Mouse (Mus musculus) left cerebral cortex, adult 8-10 months (tissue): ENCODE measurements at regions not wholly inside any gene's neighbourhood (a gene's known extent, or its start where the extent isn't known, plus 50 kb on each side); places are given as distances from the start of the nearest gene placed in this dataset.

Source experiments
- DNase-seq, 2 experiments: peaks; one replicate each; pipeline ENCODE4 v3.0.0; 2022; ENCODE audit warnings: low spot score in 2 of 2

- DNase-seq = no peak
These were observed 380.7 kb upstream of the Chrm3 start for GRCm38 (mm10) chr13:10741391-10741790.

GRCm38 (mm10) chr13:10725745-10726171, 365.1 kb upstream of the Chrm3 start:
- DNase-seq = no peak

- DNase-seq = no peak
These were observed 364.7 kb upstream of the Chrm3 start for GRCm38 (mm10) chr13:10725335-10725734.

- peak in 1 of 2 experiments; percentile 27 for DNase-seq
These were observed 360.0 kb upstream of the Chrm3 start for GRCm38 (mm10) chr13:10720639-10721038.

- no peak for DNase-seq
These were observed 350.8 kb upstream of the Chrm3 start for GRCm38 (mm10) chr13:10711451-10711850.

GRCm38 (mm10) chr13:10710909-10711308, 350.3 kb upstream of the Chrm3 start:
- DNase-seq = no peak

GRCm38 (mm10) chr13:10697146-10697545, 336.5 kb upstream of the Chrm3 start:
- no peak for DNase-seq

- DNase-seq = no peak
These were observed 335.7 kb upstream of the Chrm3 start for GRCm38 (mm10) chr13:10696181-10696977.

GRCm38 (mm10) chr13:10691307-10691706, 330.7 kb upstream of the Chrm3 start:
- DNase-seq = no peak

- DNase-seq = no peak
These were observed 326.7 kb upstream of the Chrm3 start for GRCm38 (mm10) chr13:10687379-10687778.

- no peak for DNase-seq
These were observed 293.4 kb upstream of the Chrm3 start for GRCm38 (mm10) chr13:10654086-10654422.

GRCm38 (mm10) chr13:10653376-10654085, 292.9 kb upstream of the Chrm3 start:
- DNase-seq = peak; percentile 14 to 73

- peak; percentile 4 to 38 for DNase-seq
These were observed 276.2 kb upstream of the Chrm3 start for GRCm38 (mm10) chr13:10636859-10637258.

GRCm38 (mm10) chr13:10630467-10630866, 269.8 kb upstream of the Chrm3 start:
- DNase-seq = no peak

GRCm38 (mm10) chr13:10619661-10620060, 259.0 kb upstream of the Chrm3 start:
- DNase-seq = no peak

- DNase-seq = no peak
These were observed 257.8 kb upstream of the Chrm3 start for GRCm38 (mm10) chr13:10618421-10618954.

GRCm38 (mm10) chr13:10574951-10575350, 214.3 kb upstream of the Chrm3 start:
- DNase-seq = no peak

- no peak for DNase-seq
These were observed 206.2 kb upstream of the Chrm3 start for GRCm38 (mm10) chr13:10566825-10567224.

- DNase-seq = no peak
These were observed 196.9 kb upstream of the Chrm3 start for GRCm38 (mm10) chr13:10557559-10557958.

- DNase-seq = no peak
These were observed 193.9 kb upstream of the Chrm3 start for GRCm38 (mm10) chr13:10554595-10554994.

GRCm38 (mm10) chr13:10542723-10543122, 182.1 kb upstream of the Chrm3 start:
- no peak for DNase-seq

GRCm38 (mm10) chr13:10540197-10540940, 179.7 kb upstream of the Chrm3 start:
- no peak for DNase-seq
